Mouse (Mus musculus): ENCODE data around the gene Gm11569. TPM values are rescaled to one million over a fixed set of nuclear protein-coding genes. Genes with fewer than 3 reads are reported as not detected.
"Not testable (repeated sequence)": the region's sequence is repeated elsewhere in the genome, so short reads cannot be mapped to it uniquely, and the experiment has no call there.

Gm11569 gene
- not detected in 2 replicates for polyA plus RNA-seq (2011; ENCODE audit: insufficient read depth, insufficient read length, low read depth, missing spikeins)

- not testable (repeated sequence) for H3K9ac ChIP-seq (ENCODE audit: low read depth, poor library complexity, severe bottlenecking); H3K27ac ChIP-seq (ENCODE audit: insufficient read depth, low read length); H3K9me3 ChIP-seq (replicated peaks; ENCODE audit: control insufficient read depth, insufficient read depth, low read length, poor library complexity, severe bottlenecking); H3K36me3 ChIP-seq (ENCODE audit: control insufficient read depth, insufficient read depth, low read length, poor library complexity, severe bottlenecking); H3K4me1 ChIP-seq (ENCODE audit: control insufficient read depth, insufficient read depth, low read length); H3K4me3 ChIP-seq (ENCODE audit: low read depth, low read length); H3K27me3 ChIP-seq (ENCODE audit: control insufficient read depth, insufficient read depth, low read length, poor library complexity, severe bottlenecking)
These were observed at the start of gene Gm11569 for GRCm38 (mm10) chr11:99798832-99799231. Gene Gm11569 (minus strand): TSS chr11:99798932.

GRCm38 (mm10) chr11:99846746-99847145, 48.0 kb upstream of the Gm11569 start:
- no peak overlapping the region for H3K4me3 ChIP-seq (ENCODE audit: low read depth, low read length)
- no peaks in the 10 kb centered on the region for H3K4me1 ChIP-seq (ENCODE audit: control insufficient read depth, insufficient read depth, low read length)
- H3K27me3 ChIP-seq (ENCODE audit: control insufficient read depth, insufficient read depth, low read length, poor library complexity, severe bottlenecking), result no peaks in the 10 kb centered on the region
- no peak for TF ChIP-seq POLR2A (IDR thresholded peaks at IDR 0.05; ENCODE audit: insufficient read depth, low read length)
- TF ChIP-seq CTCF (IDR thresholded peaks at IDR 0.05; ENCODE audit: low read depth, low read length), result no peak
- no peak for TF ChIP-seq EP300 (IDR thresholded peaks at IDR 0.05; ENCODE audit: insufficient read depth, low read depth, low read length)
- no peaks in the 10 kb centered on the region for H3K36me3 ChIP-seq (ENCODE audit: control insufficient read depth, insufficient read depth, low read length, poor library complexity, severe bottlenecking)
- no peak overlapping the region for H3K27ac ChIP-seq (ENCODE audit: insufficient read depth, low read length)
- no peak overlapping the region for H3K9ac ChIP-seq (ENCODE audit: low read depth, poor library complexity, severe bottlenecking)
- no peaks in the 10 kb centered on the region for H3K9me3 ChIP-seq (replicated peaks; ENCODE audit: control insufficient read depth, insufficient read depth, low read length, poor library complexity, severe bottlenecking)

GRCm38 (mm10) chr11:99842185-99842584, 43.5 kb upstream of the Gm11569 start:
- Histone ChIP-seq H3K36me3 (ENCODE audit: control insufficient read depth, insufficient read depth, low read length, poor library complexity, severe bottlenecking) (no peaks in the 10 kb centered on the region), H3K9ac (ENCODE audit: low read depth, poor library complexity, severe bottlenecking) (no peak overlapping the region), H3K27ac (ENCODE audit: insufficient read depth, low read length) (no peak overlapping the region), H3K27me3 (ENCODE audit: control insufficient read depth, insufficient read depth, low read length, poor library complexity, severe bottlenecking) (no peaks in the 10 kb centered on the region), H3K9me3 (replicated peaks; ENCODE audit: control insufficient read depth, insufficient read depth, low read length, poor library complexity, severe bottlenecking) (no peaks in the 10 kb centered on the region), H3K4me1 (ENCODE audit: control insufficient read depth, insufficient read depth, low read length) (no peaks in the 10 kb centered on the region), H3K4me3 (ENCODE audit: low read depth, low read length) (no peak overlapping the region)
- TF ChIP-seq POLR2A (IDR thresholded peaks at IDR 0.05; ENCODE audit: insufficient read depth, low read length) (no peak), EP300 (IDR thresholded peaks at IDR 0.05; ENCODE audit: insufficient read depth, low read depth, low read length) (no peak), CTCF (IDR thresholded peaks at IDR 0.05; ENCODE audit: low read depth, low read length) (no peak)

GRCm38 (mm10) chr11:99837966-99838365, 39.2 kb upstream of the Gm11569 start, which contains the start of gene 2300003K06Rik:
Gene 2300003K06Rik (minus strand): TSS chr11:99838066.
- Histone ChIP-seq H3K9ac (ENCODE audit: low read depth, poor library complexity, severe bottlenecking) (no peak within 1 kb of the TSS), H3K4me3 (ENCODE audit: low read depth, low read length) (no peak within 1 kb of the TSS), H3K36me3 (ENCODE audit: control insufficient read depth, insufficient read depth, low read length, poor library complexity, severe bottlenecking) (no peaks in the 10 kb centered on the region), H3K27ac (ENCODE audit: insufficient read depth, low read length) (no peak within 1 kb of the TSS), H3K9me3 (replicated peaks; ENCODE audit: control insufficient read depth, insufficient read depth, low read length, poor library complexity, severe bottlenecking) (no peaks in the 10 kb centered on the region), H3K4me1 (ENCODE audit: control insufficient read depth, insufficient read depth, low read length) (no peaks in the 10 kb centered on the region), H3K27me3 (ENCODE audit: control insufficient read depth, insufficient read depth, low read length, poor library complexity, severe bottlenecking) (no peaks in the 10 kb centered on the region)
- TF ChIP-seq POLR2A (IDR thresholded peaks at IDR 0.05; ENCODE audit: insufficient read depth, low read length) (no peak), EP300 (IDR thresholded peaks at IDR 0.05; ENCODE audit: insufficient read depth, low read depth, low read length) (no peak), CTCF (IDR thresholded peaks at IDR 0.05; ENCODE audit: low read depth, low read length) (no peak)

DNA sequence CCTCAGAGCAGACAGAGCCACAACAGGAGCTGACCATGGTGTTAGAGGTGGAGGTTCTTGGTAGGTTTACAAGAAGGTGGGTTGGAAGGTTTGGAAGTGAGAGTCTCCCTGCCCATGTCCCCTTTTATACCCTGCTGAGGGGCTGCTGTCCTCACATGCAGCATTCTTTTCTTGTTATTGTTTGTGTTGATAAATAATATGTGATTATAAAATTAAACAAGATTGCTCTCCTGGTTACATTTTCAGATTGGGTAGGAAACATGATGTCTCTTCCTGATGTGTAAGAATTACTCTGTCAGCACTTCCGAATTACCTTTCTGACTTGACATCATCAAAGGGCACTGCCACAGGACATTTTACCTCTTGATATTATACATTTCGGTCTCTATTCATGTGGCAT, 16.8 kb upstream of the Gm11569 start, which contains the start of gene Gm11564:
Gene Gm11564, minus strand, starts transcription at position 101 of the 400 bp plus-strand sequence.
- not testable (repeated sequence) for H3K36me3 ChIP-seq (ENCODE audit: control insufficient read depth, insufficient read depth, low read length, poor library complexity, severe bottlenecking); H3K27me3 ChIP-seq (ENCODE audit: control insufficient read depth, insufficient read depth, low read length, poor library complexity, severe bottlenecking); H3K4me1 ChIP-seq (ENCODE audit: control insufficient read depth, insufficient read depth, low read length); H3K27ac ChIP-seq (ENCODE audit: insufficient read depth, low read length); H3K9me3 ChIP-seq (replicated peaks; ENCODE audit: control insufficient read depth, insufficient read depth, low read length, poor library complexity, severe bottlenecking); H3K4me3 ChIP-seq (ENCODE audit: low read depth, low read length); H3K9ac ChIP-seq (ENCODE audit: low read depth, poor library complexity, severe bottlenecking)

GRCm38 (mm10) chr11:99809792-99810191, 11.1 kb upstream of the Gm11569 start, which contains the start of gene Krtap4-13:
Gene Krtap4-13 (minus strand): TSS chr11:99809892.
- H3K27ac ChIP-seq (ENCODE audit: insufficient read depth, low read length); H3K4me3 ChIP-seq (ENCODE audit: low read depth, low read length); H3K9ac ChIP-seq (ENCODE audit: low read depth, poor library complexity, severe bottlenecking); H3K4me1 ChIP-seq (ENCODE audit: control insufficient read depth, insufficient read depth, low read length); H3K36me3 ChIP-seq (ENCODE audit: control insufficient read depth, insufficient read depth, low read length, poor library complexity, severe bottlenecking); H3K9me3 ChIP-seq (replicated peaks; ENCODE audit: control insufficient read depth, insufficient read depth, low read length, poor library complexity, severe bottlenecking); H3K27me3 ChIP-seq (ENCODE audit: control insufficient read depth, insufficient read depth, low read length, poor library complexity, severe bottlenecking): not testable (repeated sequence)

- not testable (repeated sequence) for H3K9ac ChIP-seq (ENCODE audit: low read depth, poor library complexity, severe bottlenecking); H3K9me3 ChIP-seq (replicated peaks; ENCODE audit: control insufficient read depth, insufficient read depth, low read length, poor library complexity, severe bottlenecking); H3K27ac ChIP-seq (ENCODE audit: insufficient read depth, low read length); H3K4me3 ChIP-seq (ENCODE audit: low read depth, low read length); H3K4me1 ChIP-seq (ENCODE audit: control insufficient read depth, insufficient read depth, low read length); H3K27me3 ChIP-seq (ENCODE audit: control insufficient read depth, insufficient read depth, low read length, poor library complexity, severe bottlenecking); H3K36me3 ChIP-seq (ENCODE audit: control insufficient read depth, insufficient read depth, low read length, poor library complexity, severe bottlenecking)
These were observed 5.6 kb upstream of the Gm11569 start, which contains the start of gene Gm11554 for GRCm38 (mm10) chr11:99804346-99804745. Gene Gm11554 (minus strand): TSS chr11:99804446.

Measured in ES-Bruce4 (cell line).